Mouse (Mus musculus): ENCODE measurements around the gene Il22ra1.

Il22ra1 gene

GRCm38 (mm10) chr4:135736903-135737302 is 8.9 kb downstream of the Il22ra1 start:
- DNase-seq: no peak

DNA sequence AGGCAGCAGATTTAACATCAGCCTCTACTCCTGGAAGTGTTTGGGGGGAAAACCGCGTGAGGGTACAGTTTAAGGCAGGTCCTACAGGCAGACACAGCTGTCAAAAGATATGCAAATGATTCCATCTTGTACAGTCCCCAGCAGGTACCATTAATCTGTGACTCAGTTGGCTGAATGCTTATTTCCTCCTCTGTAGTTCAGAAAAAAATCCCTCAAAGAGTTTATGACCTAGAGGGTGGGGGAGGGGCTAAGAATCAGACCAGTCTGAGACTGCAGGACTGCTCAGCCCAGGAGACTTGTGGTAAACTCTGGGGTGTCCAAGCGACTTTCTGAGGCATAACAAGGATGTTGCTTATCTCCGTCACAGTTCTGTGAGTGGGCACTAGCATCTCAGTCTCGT is 10.3 kb downstream of the Il22ra1 start:
- DNase-seq: no peak

DNA sequence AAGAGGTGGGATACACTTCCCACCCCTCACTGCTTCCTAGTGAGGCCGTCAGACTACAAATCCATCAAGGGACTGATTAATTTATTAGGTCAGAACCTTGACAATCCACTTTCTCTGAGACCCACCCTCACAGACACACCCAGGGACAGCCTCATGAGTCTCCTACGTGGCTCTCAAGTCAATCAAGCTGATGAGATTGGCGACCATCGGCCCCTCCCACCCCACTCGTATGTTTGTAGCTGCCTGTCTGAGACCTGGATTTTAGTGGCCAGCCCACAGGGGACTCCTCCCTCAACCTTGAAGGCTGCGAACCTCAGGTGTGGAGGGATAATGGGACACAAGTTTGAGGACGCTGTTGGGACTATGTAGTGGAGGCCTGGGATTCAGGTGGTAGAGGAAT is 11.2 kb downstream of the Il22ra1 start:
- DNase-seq: no peak

DNA sequence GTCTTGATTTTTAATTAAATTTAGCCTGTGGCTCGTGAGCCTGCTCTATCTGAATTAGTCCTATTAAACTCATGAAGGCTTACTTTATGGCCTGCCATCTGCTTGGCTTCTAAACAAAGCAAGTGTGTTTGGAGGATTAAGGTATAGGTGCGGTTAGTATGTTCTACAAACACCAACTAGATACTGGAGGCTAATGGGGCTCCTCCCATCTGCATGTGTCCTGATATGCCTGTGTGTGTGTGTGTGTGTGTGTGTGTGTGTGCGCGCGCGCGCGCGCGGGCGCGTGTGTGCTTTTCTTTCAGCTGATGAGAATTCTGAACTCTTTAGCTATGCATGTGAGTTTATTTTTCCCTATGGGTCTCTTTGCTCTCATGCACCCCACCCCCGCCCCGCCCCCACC is 11.7 kb downstream of the Il22ra1 start:
- DNase-seq: no peak

- DNase-seq: peak in 1 of 2 experiments; percentile 31
Observed at GRCm38 (mm10) chr4:135743520-135743919, 15.5 kb downstream of the Il22ra1 start.

DNA sequence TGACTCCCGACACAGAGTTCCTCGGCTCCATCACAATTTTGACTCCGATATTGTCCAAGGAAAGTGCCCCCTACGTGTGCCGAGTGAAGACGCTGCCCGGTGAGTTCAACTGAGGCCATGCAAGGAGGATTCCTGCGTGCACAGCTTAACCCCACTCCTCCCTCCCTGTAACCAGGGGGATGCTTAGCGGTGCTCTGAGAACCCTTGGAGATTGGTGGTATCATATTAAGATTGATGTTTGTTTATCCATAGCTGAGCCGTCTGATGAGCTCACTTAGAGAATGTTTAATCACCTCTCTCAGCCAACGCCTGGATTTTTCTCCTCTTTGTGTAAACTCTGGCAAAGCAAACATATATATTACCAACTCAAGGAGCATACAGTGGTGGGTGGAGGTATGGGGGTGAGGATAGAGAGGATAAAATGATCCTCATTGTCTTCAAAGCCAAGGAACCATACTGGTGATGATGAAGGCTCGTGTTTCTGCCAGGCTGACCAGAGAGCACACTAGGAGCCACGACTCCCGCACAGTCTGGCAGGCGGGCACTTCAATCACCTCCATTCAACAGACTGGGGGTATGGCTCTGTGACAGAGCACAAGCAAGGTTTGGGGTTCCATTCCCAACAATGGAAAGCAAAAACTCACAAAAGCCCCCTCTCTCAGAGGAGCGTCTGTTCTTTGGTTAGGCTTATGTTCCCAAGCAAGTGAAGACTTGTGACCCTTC is 16.9 kb downstream of the Il22ra1 start:
- peak in 1 of 2 experiments; percentile 21 for DNase-seq

GRCm38 (mm10) chr4:135745613-135746012 is 17.6 kb downstream of the Il22ra1 start:
- DNase-seq: no peak

DNA sequence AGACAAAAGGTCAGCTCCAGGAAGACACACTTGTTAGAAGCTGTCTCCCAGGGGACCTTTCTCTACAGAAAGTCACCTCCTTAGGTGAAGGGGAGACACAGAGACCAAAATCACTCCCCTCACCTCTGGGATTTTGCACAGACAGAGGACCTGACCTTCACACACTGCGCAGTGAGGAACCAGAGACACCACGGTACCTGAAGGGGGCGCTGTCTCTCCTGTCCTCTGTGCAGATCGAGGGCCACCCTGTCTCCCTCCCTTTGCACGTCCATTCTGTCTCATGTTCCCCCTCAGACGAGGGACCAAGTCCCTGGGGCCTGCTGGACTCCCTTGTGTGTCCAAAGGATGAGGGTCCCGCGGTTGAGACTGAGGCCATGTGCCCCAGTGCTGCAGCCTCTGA is 22.9 kb downstream of the Il22ra1 start:
- no peak for DNase-seq

- no peak for DNase-seq
Observed at GRCm38 (mm10) chr4:135752106-135752778, 24.3 kb downstream of the Il22ra1 start.

DNA sequence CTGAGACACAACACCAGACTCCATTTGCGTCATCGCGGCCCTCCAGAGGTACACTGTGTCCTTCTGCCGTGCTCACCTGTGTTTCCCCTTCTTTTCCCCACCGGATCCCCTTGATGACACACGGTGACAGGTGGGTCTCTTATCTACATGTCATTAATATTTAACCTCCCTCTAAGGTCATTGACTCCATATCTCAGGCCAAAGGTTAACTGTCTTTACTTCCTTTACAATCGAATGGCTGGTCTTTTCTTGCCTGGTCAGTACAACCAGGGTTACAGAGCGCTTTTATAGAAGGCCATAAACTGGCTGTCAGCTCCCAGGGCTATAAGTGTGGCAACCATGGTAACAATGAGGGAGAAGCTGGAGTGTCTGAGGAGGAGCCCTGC is 24.8 kb downstream of the Il22ra1 start:
- DNase-seq: no peak

DNA sequence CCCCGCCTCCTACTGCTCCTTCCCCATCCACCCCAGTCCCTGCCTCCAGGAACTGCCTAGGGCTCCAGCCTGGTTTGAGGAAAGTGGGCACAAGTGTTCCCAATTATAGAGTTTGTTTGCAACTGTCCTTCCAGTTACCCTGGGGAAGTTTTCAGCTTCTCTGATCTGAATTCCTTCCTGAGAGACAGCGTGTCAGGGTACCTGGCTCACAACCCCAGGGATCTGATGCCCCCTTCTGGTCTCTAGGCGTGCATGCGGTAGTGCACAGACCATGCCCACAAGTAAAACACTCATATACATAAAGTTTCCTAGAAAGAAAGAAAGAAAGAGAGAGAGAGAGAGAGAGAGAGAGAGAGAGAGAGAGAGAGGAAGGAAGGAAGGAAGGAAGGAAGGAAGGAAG is 30.4 kb downstream of the Il22ra1 start:
- peak; percentile 30 to 54 for DNase-seq

DNA sequence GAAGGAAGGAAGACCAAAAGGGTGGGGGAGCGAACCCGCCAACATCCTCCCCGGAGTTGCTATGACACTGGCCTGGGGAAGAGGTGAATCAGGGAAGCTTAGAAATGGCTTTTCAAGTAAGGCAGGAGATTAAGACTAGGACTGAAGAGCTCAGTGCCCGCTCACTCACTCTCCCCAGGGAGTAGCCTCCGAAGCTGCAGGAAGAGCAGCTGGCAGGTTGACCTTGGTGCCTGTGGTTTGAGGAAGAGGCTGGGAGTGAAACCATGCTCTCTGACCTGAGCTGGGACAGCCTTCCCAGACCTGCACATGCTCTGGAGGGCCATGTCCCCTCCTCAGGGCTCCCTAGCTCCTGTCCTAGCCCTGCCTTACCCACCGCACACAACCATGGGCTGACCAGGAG is 30.9 kb downstream of the Il22ra1 start:
- DNase-seq: no peak

GRCm38 (mm10) chr4:135759356-135759976 is 31.5 kb downstream of the Il22ra1 start, which contains the start of gene Myom3:
Myom3 (plus strand) TSS chr4:135759715.
- DNase-seq: no peak

DNA sequence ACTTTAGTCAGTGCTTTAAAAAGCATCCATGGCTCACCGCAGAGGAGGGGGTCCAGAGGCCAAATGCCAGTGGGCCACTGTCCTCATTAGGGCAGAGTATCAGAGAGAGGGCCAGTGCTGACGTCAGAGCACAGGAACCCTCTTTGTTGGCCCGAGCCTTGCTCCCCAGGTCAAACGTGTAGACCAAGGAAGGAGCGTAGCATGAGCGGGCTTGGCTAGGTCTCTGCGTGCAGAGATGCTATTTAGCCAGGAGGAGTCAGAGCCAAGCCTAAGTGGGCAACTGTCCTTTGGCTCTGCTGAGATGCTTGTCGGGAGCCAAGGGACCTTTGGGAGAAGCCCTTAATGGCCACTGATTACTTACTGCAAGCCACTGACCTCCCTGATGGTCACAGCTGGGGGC is 33.1 kb downstream of the Il22ra1 start:
- no peak for DNase-seq

GRCm38 (mm10) chr4:135761569-135761968 is 33.6 kb downstream of the Il22ra1 start:
- no peak for DNase-seq

DNA sequence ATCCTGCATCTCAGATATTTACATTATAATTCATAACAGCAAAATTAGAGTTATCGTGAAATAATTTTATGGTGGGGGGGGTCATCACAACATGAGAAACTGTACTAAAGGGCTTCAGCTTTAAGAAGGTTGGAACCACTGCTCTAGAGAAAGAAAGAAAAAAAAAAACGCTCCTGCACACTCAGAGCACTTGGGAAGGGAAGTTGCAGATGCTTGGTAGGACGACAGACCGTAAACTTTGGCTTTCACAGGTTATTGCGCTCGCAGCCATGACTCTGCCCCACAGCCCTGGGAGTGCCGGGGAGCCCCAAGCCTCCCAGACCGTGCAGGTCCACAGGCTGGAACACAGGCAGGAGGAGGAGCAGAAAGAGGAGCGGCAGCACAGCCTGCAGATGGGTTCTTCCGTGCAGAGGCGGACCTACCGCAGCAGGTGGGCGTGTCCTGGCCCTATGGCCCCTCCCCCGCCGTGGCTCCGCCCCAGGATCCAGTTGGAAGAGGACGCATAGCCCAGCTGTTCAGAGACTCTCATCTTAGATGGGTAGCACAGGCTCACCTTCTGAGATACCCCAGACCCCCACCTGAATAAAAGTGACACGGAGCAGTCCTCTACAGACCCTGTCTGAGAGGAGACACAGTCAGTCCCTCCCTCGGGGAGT is 34.4 kb downstream of the Il22ra1 start:
- peak; percentile 89 to 92 for DNase-seq

DNA sequence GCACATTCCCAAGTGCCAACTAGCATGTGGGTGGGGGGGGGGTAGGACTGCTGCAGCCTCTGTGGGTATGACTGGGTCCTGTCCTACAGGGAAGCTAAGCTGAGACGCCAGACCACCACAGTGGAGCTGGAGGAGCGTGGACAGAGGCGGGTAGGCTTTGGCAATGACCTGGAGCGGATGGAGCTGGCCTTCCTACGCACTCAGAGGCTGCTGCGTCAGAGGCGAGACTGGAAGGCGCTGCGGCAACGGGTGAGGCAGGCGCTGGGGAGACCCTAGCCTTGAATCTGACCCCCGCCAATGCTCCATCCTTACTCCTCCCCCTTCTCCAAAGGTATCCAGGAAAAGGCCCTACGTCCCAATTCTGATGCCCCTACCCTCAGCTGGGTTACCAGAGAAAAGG is 36.7 kb downstream of the Il22ra1 start:
- DNase-seq: no peak

DNA sequence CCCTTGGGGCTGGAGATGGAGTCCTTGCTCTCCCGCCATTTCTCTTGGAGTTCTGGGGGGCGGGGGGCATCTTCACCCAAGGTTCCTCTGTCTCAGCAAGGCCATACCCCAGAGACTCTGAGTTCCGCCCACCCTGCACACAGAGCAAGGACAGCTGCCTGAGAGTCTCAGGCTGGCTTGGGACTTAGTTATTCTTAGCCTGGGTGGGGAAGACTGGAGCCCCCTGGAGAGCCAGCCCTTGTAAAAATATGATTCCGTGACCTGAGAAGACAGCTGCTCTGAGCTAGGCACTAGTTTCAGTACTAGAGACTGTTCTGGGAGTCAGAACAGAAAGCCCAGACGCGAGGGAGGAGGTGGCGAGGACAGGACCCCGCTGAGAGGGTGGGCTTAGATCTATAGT is 37.7 kb downstream of the Il22ra1 start:
- DNase-seq: no peak

DNA sequence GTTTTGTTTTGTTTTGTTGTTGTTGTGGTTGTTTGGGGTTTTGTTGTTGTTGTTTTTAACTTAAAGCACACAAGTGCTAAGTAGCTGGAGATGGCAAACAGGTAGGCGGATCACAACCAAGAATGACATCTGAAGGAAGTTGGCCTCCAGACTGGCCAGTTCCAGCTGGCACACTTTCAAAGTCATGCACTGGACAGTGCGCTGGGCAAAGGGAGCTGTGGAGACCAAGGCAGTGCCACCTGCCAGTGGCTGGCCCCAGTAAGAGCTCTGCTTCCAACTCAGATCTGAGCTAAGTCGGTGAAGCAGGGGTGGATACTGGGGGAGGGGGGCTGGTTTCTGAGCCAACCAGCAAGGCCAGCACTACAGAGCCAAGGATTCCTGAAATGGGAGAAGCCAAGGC is 39.0 kb downstream of the Il22ra1 start:
- peak in 1 of 2 experiments; percentile 32 for DNase-seq

- DNase-seq: peak; percentile 66 to 70
Observed at GRCm38 (mm10) chr4:135768572-135769526, 40.9 kb downstream of the Il22ra1 start.

GRCm38 (mm10) chr4:135770611-135771305 is 42.8 kb downstream of the Il22ra1 start:
- no peak for DNase-seq

- DNase-seq: no peak
Observed at GRCm38 (mm10) chr4:135771592-135771991, 43.6 kb downstream of the Il22ra1 start.

Data from kidney, postnatal 4 days (tissue).